Mouse (Mus musculus): ENCODE results near the gene Slpi. TPM values are rescaled to one million over a fixed set of nuclear protein-coding genes. Genes with fewer than 3 reads are reported as not detected.
"Not testable (repeated sequence)": the region's sequence is repeated elsewhere in the genome, so short reads cannot be mapped to it uniquely, and the experiment has no call there.

Slpi gene
- polyA plus RNA-seq, 1 experiment from 2014 or later, result 0.31 TPM

GRCm38 (mm10) chr2:164359031-164359430 is 29.9 kb downstream of the Slpi start:
- ATAC-seq (replicated peaks; ENCODE audit: low FRiP score), result no peak
- Histone ChIP-seq H3K4me1 (replicated peaks; ENCODE audit: control insufficient read depth, insufficient read depth, low read length) (no peaks in the 10 kb centered on the region), H3K27ac (ENCODE audit: low read depth, low read length) (no peak overlapping the region), H3K4me3 (ENCODE audit: low read depth, low read length) (no peak overlapping the region), H3K9ac (ENCODE audit: low read length) (no peak overlapping the region), H3K36me3 (ENCODE audit: control insufficient read depth, insufficient read depth, low read length) (no peaks in the 10 kb centered on the region), H3K27me3 (ENCODE audit: control insufficient read depth, insufficient read depth, low read length) (no peaks in the 10 kb centered on the region), H3K4me2 (ENCODE audit: low read depth, low read length, severe bottlenecking) (no peak overlapping the region), H3K9me3 (ENCODE audit: control insufficient read depth, low read length) (no peaks in the 10 kb centered on the region)
- WGBS, result 82% methylated on average over 5 of the region's 5 CpGs
- no peak for DNase-seq (ENCODE audit: low spot score)

- H3K9me3 ChIP-seq (ENCODE audit: control insufficient read depth, low read length), result no peaks in the 10 kb centered on the region
- H3K9ac ChIP-seq (ENCODE audit: low read length), result no peak overlapping the region
- no peak overlapping the region for H3K4me2 ChIP-seq (ENCODE audit: low read depth, low read length, severe bottlenecking)
- ATAC-seq (replicated peaks; ENCODE audit: low FRiP score) (no peak), DNase-seq (ENCODE audit: low spot score) (no peak)
- WGBS, result 80% methylated on average over 3 of the region's 3 CpGs
- no peaks in the 10 kb centered on the region for H3K4me1 ChIP-seq (replicated peaks; ENCODE audit: control insufficient read depth, insufficient read depth, low read length)
- no peaks in the 10 kb centered on the region for H3K27me3 ChIP-seq (ENCODE audit: control insufficient read depth, insufficient read depth, low read length)
- no peak overlapping the region for H3K27ac ChIP-seq (ENCODE audit: low read depth, low read length)
- no peaks in the 10 kb centered on the region for H3K36me3 ChIP-seq (ENCODE audit: control insufficient read depth, insufficient read depth, low read length)
- H3K4me3 ChIP-seq (ENCODE audit: low read depth, low read length), result no peak overlapping the region
Observed at GRCm38 (mm10) chr2:164358373-164358772, 30.5 kb downstream of the Slpi start.

GRCm38 (mm10) chr2:164356177-164356967 is 32.5 kb downstream of the Slpi start:
- WGBS, result 77% methylated on average over 11 of the region's 11 CpGs
- Histone ChIP-seq H3K27ac (ENCODE audit: low read depth, low read length) (no peak overlapping the region), H3K36me3 (ENCODE audit: control insufficient read depth, insufficient read depth, low read length) (no peaks in the 10 kb centered on the region), H3K4me3 (ENCODE audit: low read depth, low read length) (no peak overlapping the region), H3K4me1 (replicated peaks; ENCODE audit: control insufficient read depth, insufficient read depth, low read length) (no peaks in the 10 kb centered on the region), H3K27me3 (ENCODE audit: control insufficient read depth, insufficient read depth, low read length) (no peaks in the 10 kb centered on the region), H3K4me2 (ENCODE audit: low read depth, low read length, severe bottlenecking) (no peak overlapping the region), H3K9me3 (ENCODE audit: control insufficient read depth, low read length) (no peaks in the 10 kb centered on the region), H3K9ac (ENCODE audit: low read length) (no peak overlapping the region)
- DNase-seq (ENCODE audit: low spot score), result no peak
- no peak for ATAC-seq (replicated peaks; ENCODE audit: low FRiP score)

- 92% methylated on average over 11 of the region's 11 CpGs for whole genome bisulfite sequencing
- Histone ChIP-seq H3K9me3 (ENCODE audit: control insufficient read depth, low read length) (no peaks in the 10 kb centered on the region; the same call in 1 of the 2 replicates), H3K9ac (ENCODE audit: low read length) (no peak overlapping the region), H3K27ac (ENCODE audit: low read depth, low read length) (no peak overlapping the region), H3K4me1 (replicated peaks; ENCODE audit: control insufficient read depth, insufficient read depth, low read length) (no peaks in the 10 kb centered on the region), H3K4me2 (ENCODE audit: low read depth, low read length, severe bottlenecking) (no peak overlapping the region), H3K36me3 (ENCODE audit: control insufficient read depth, insufficient read depth, low read length) (no peaks in the 10 kb centered on the region), H3K27me3 (ENCODE audit: control insufficient read depth, insufficient read depth, low read length) (no peaks in the 10 kb centered on the region), H3K4me3 (ENCODE audit: low read depth, low read length) (no peak overlapping the region)
- DNase-seq (ENCODE audit: low spot score), result no peak
- no peak for ATAC-seq (replicated peaks; ENCODE audit: low FRiP score)
Observed at GRCm38 (mm10) chr2:164353356-164353755, 35.5 kb downstream of the Slpi start.

- Histone ChIP-seq H3K4me1 (replicated peaks; ENCODE audit: control insufficient read depth, insufficient read depth, low read length) (no peaks in the 10 kb centered on the region), H3K27ac (ENCODE audit: low read depth, low read length) (no peak overlapping the region), H3K4me2 (ENCODE audit: low read depth, low read length, severe bottlenecking) (no peak overlapping the region), H3K9me3 (ENCODE audit: control insufficient read depth, low read length) (no peaks in the 10 kb centered on the region; the same call in 1 of the 2 replicates), H3K9ac (ENCODE audit: low read length) (no peak overlapping the region), H3K27me3 (ENCODE audit: control insufficient read depth, insufficient read depth, low read length) (no peaks in the 10 kb centered on the region), H3K4me3 (ENCODE audit: low read depth, low read length) (no peak overlapping the region), H3K36me3 (ENCODE audit: control insufficient read depth, insufficient read depth, low read length) (no peaks in the 10 kb centered on the region)
- 87% methylated on average over 3 of the region's 3 CpGs for WGBS
- ATAC-seq (replicated peaks; ENCODE audit: low FRiP score), result no peak
- DNase-seq (ENCODE audit: low spot score), result no peak
Observed at GRCm38 (mm10) chr2:164352697-164353096, 36.2 kb downstream of the Slpi start.

GRCm38 (mm10) chr2:164348980-164349379 is 39.9 kb downstream of the Slpi start:
- Histone ChIP-seq H3K27me3 (ENCODE audit: control insufficient read depth, insufficient read depth, low read length) (no peaks in the 10 kb centered on the region), H3K36me3 (ENCODE audit: control insufficient read depth, insufficient read depth, low read length) (no peaks in the 10 kb centered on the region), H3K4me1 (replicated peaks; ENCODE audit: control insufficient read depth, insufficient read depth, low read length) (no peaks in the 10 kb centered on the region), H3K4me3 (ENCODE audit: low read depth, low read length) (no peak overlapping the region), H3K27ac (ENCODE audit: low read depth, low read length) (no peak overlapping the region), H3K9me3 (ENCODE audit: control insufficient read depth, low read length) (no peaks in the 10 kb centered on the region; the same call in 1 of the 2 replicates), H3K4me2 (ENCODE audit: low read depth, low read length, severe bottlenecking) (no peak overlapping the region), H3K9ac (ENCODE audit: low read length) (no peak overlapping the region)
- WGBS, result 95% methylated on average over 3 of the region's 3 CpGs
- ATAC-seq (replicated peaks; ENCODE audit: low FRiP score), result no peak
- DNase-seq (ENCODE audit: low spot score), result peak; percentile 60

- not testable (repeated sequence) for H3K9me3 ChIP-seq (ENCODE audit: control insufficient read depth, low read length); H3K27ac ChIP-seq (ENCODE audit: low read depth, low read length); ATAC-seq (replicated peaks; ENCODE audit: low FRiP score); H3K27me3 ChIP-seq (ENCODE audit: control insufficient read depth, insufficient read depth, low read length); H3K4me3 ChIP-seq (ENCODE audit: low read depth, low read length); H3K4me1 ChIP-seq (replicated peaks; ENCODE audit: control insufficient read depth, insufficient read depth, low read length); DNase-seq (ENCODE audit: low spot score); H3K9ac ChIP-seq (ENCODE audit: low read length); H3K4me2 ChIP-seq (ENCODE audit: low read depth, low read length, severe bottlenecking); H3K36me3 ChIP-seq (ENCODE audit: control insufficient read depth, insufficient read depth, low read length)
Observed at GRCm38 (mm10) chr2:164347697-164348096, 41.2 kb downstream of the Slpi start.

GRCm38 (mm10) chr2:164343732-164344131 is 45.2 kb downstream of the Slpi start:
- 86% methylated on average over 1 of the region's 1 CpGs for WGBS
- ATAC-seq (replicated peaks; ENCODE audit: low FRiP score); H3K4me1 ChIP-seq (replicated peaks; ENCODE audit: control insufficient read depth, insufficient read depth, low read length): not testable (repeated sequence)

GRCm38 (mm10) chr2:164332440-164332839 is 56.5 kb downstream of the Slpi start, which contains the start of gene Svs5:
Svs5 (plus strand) TSS chr2:164332740.
- not testable (repeated sequence) for H3K36me3 ChIP-seq (ENCODE audit: control insufficient read depth, insufficient read depth, low read length); H3K9ac ChIP-seq (ENCODE audit: low read length); H3K4me2 ChIP-seq (ENCODE audit: low read depth, low read length, severe bottlenecking); H3K4me1 ChIP-seq (replicated peaks; ENCODE audit: control insufficient read depth, insufficient read depth, low read length); DNase-seq (ENCODE audit: low spot score); ATAC-seq (replicated peaks; ENCODE audit: low FRiP score); H3K9me3 ChIP-seq (ENCODE audit: control insufficient read depth, low read length); H3K4me3 ChIP-seq (ENCODE audit: low read depth, low read length); H3K27ac ChIP-seq (ENCODE audit: low read depth, low read length); H3K27me3 ChIP-seq (ENCODE audit: control insufficient read depth, insufficient read depth, low read length)
- 88% methylated on average over 3 of the region's 3 CpGs for WGBS

More at GRCm38 (mm10) chr2:164343732-164344131, 45.2 kb downstream of the Slpi start:
- H3K27ac ChIP-seq (ENCODE audit: low read depth, low read length); H3K9ac ChIP-seq (ENCODE audit: low read length); H3K36me3 ChIP-seq (ENCODE audit: control insufficient read depth, insufficient read depth, low read length); H3K9me3 ChIP-seq (ENCODE audit: control insufficient read depth, low read length); H3K4me2 ChIP-seq (ENCODE audit: low read depth, low read length, severe bottlenecking); H3K27me3 ChIP-seq (ENCODE audit: control insufficient read depth, insufficient read depth, low read length); DNase-seq (ENCODE audit: low spot score); H3K4me3 ChIP-seq (ENCODE audit: low read depth, low read length): not testable (repeated sequence)
